ENCODE assay signal across 29 mouse cellular contexts in genomic region chr12:77928729-77929128, GRCm38 (mm10).
A peak's percentile ranks its signal among the peaks of the same experiment; 100 is the strongest.
DNase-seq lines count a peak whose midpoint lies in the region; ATAC-seq and TF ChIP-seq lines count a peak whose summit lies in the region.
"Had no signal": no experiment of that assay in that cellular context is flagged by ENCODE, and none has a peak within 500 bp of the region (broad histone marks: within the 10 kb centered on the region; RNA-seq: fewer than 3 reads in every experiment).

No protein-coding gene starts in this region.

- no peak for TF ChIP-seq CTCF in midbrain, postnatal 0 days (IDR thresholded peaks at IDR 0.05)

- 30% methylated on average over 4 of the region's 4 CpGs for WGBS in hindbrain, embryonic 15.5 days
- WGBS in hindbrain, embryonic 14.5 days = 45% methylated on average over 4 of the region's 4 CpGs
- WGBS in midbrain, postnatal 0 days = 69% methylated on average over 4 of the region's 4 CpGs
- 68% methylated on average over 4 of the region's 4 CpGs for WGBS in midbrain, embryonic 14.5 days
- 23% methylated on average over 4 of the region's 4 CpGs for WGBS in neural tube, embryonic 15.5 days

- H3K4me1 ChIP-seq in hindbrain, embryonic 15.5 days (replicated peaks) = no peaks in the 10 kb centered on the region
- H3K4me1 ChIP-seq in hindbrain, embryonic 14.5 days (replicated peaks; ENCODE audit: control insufficient read depth, insufficient read depth, low read length) = no peaks in the 10 kb centered on the region
- no peaks in the 10 kb centered on the region for H3K4me1 ChIP-seq in midbrain, postnatal 0 days (ENCODE audit: insufficient read depth, low read length)
- H3K4me1 ChIP-seq in midbrain, embryonic 14.5 days (ENCODE audit: control insufficient read depth, insufficient read depth, low read length) = no peaks in the 10 kb centered on the region
- H3K4me1 ChIP-seq in neural tube, embryonic 15.5 days = peaks cover 5% of the 10 kb centered on the region; the same call in 1 of the 2 replicates
- H3K4me1 ChIP-seq: embryonic facial prominence, embryonic 10.5 days; embryonic facial prominence, embryonic 15.5 days; forebrain, embryonic 12.5 days; liver, embryonic 15.5 days had no signal

- no peaks in the 10 kb centered on the region for H3K27me3 ChIP-seq in hindbrain, embryonic 15.5 days
- H3K27me3 ChIP-seq in hindbrain, embryonic 14.5 days (ENCODE audit: control insufficient read depth, insufficient read depth, low read length) = no peaks in the 10 kb centered on the region
- no peaks in the 10 kb centered on the region for H3K27me3 ChIP-seq in midbrain, postnatal 0 days (ENCODE audit: insufficient read depth, low read length)
- no peaks in the 10 kb centered on the region for H3K27me3 ChIP-seq in midbrain, embryonic 14.5 days (ENCODE audit: control insufficient read depth, insufficient read depth, low read length)
- no peaks in the 10 kb centered on the region for H3K27me3 ChIP-seq in neural tube, embryonic 15.5 days (replicated peaks)
- H3K27me3 ChIP-seq: embryonic facial prominence, embryonic 15.5 days; forebrain, embryonic 12.5 days; heart, embryonic 13.5 days; liver, embryonic 15.5 days; midbrain, embryonic 12.5 days had no signal

- no peak overlapping the region for H3K9ac ChIP-seq in hindbrain, embryonic 15.5 days
- H3K9ac ChIP-seq in hindbrain, embryonic 14.5 days = no peak overlapping the region
- no peak overlapping the region for H3K9ac ChIP-seq in midbrain, postnatal 0 days (replicated peaks; ENCODE audit: low read length, poor library complexity, severe bottlenecking)
- H3K9ac ChIP-seq in midbrain, embryonic 14.5 days (replicated peaks; ENCODE audit: low read length) = no peak overlapping the region
- no peak overlapping the region for H3K9ac ChIP-seq in neural tube, embryonic 15.5 days (replicated peaks)
- H3K9ac ChIP-seq: embryonic facial prominence, embryonic 15.5 days; forebrain, embryonic 12.5 days; forebrain, postnatal 0 days; heart, embryonic 13.5 days; liver, embryonic 15.5 days; midbrain, embryonic 12.5 days had no signal

- no peak overlapping the region for H3K27ac ChIP-seq in hindbrain, embryonic 15.5 days (replicated peaks)
- no peak overlapping the region for H3K27ac ChIP-seq in hindbrain, embryonic 14.5 days
- no peak overlapping the region for H3K27ac ChIP-seq in midbrain, postnatal 0 days (ENCODE audit: low read depth, low read length)
- H3K27ac ChIP-seq in midbrain, embryonic 14.5 days (replicated peaks; ENCODE audit: low read depth, low read length) = no peak overlapping the region
- no peak overlapping the region for H3K27ac ChIP-seq in neural tube, embryonic 15.5 days (replicated peaks)
- H3K27ac ChIP-seq: embryonic facial prominence, embryonic 10.5 days; embryonic facial prominence, embryonic 15.5 days; forebrain, embryonic 12.5 days; heart, embryonic 13.5 days; liver, embryonic 15.5 days; midbrain, embryonic 12.5 days had no signal

- DNase-seq in cerebellum, postnatal 10 days = peak; percentile 66 to 80
- DNase-seq in cerebellum, adult 18-20 months = no peak
- DNase-seq in hindbrain, embryonic 14.5 days (ENCODE audit: low spot score) = no peak
- peak; percentile 66 for DNase-seq in midbrain, postnatal 0 days (ENCODE audit: low spot score)
- no peak for DNase-seq in midbrain, embryonic 14.5 days
- DNase-seq in right cerebral cortex, postnatal 25 days = no peak
- DNase-seq: adrenal gland, adult 8-10 months; cerebellum, adult 11 months; forebrain, postnatal 0 days; gastrocnemius, postnatal 10 days; heart, postnatal 10 days; kidney, adult 9 months; kidney, postnatal 10 days; layer of hippocampus, postnatal 36 days; liver; lung, postnatal 36 days; retina, postnatal 1 day; spleen, adult 18-20 months; thymus, postnatal 14 days had no signal

- H3K36me3 ChIP-seq in hindbrain, embryonic 15.5 days = no peaks in the 10 kb centered on the region
- H3K36me3 ChIP-seq in hindbrain, embryonic 14.5 days (replicated peaks; ENCODE audit: control insufficient read depth, insufficient read depth) = no peaks in the 10 kb centered on the region
- H3K36me3 ChIP-seq in midbrain, postnatal 0 days (ENCODE audit: insufficient read depth, low read length) = no peaks in the 10 kb centered on the region
- no peaks in the 10 kb centered on the region for H3K36me3 ChIP-seq in midbrain, embryonic 14.5 days (ENCODE audit: control insufficient read depth, insufficient read depth, low read length)
- no peaks in the 10 kb centered on the region for H3K36me3 ChIP-seq in neural tube, embryonic 15.5 days
- H3K36me3 ChIP-seq: embryonic facial prominence, embryonic 10.5 days; embryonic facial prominence, embryonic 15.5 days; forebrain, embryonic 12.5 days; G1E; heart, embryonic 13.5 days; liver, embryonic 15.5 days; midbrain, embryonic 12.5 days had no signal

- no peak overlapping the region for H3K4me2 ChIP-seq in hindbrain, embryonic 15.5 days
- no peak overlapping the region for H3K4me2 ChIP-seq in hindbrain, embryonic 14.5 days (replicated peaks)
- H3K4me2 ChIP-seq in midbrain, postnatal 0 days (ENCODE audit: low read depth, low read length, poor library complexity, severe bottlenecking) = no peak overlapping the region
- H3K4me2 ChIP-seq in midbrain, embryonic 14.5 days (ENCODE audit: low read length) = no peak overlapping the region
- no peak overlapping the region for H3K4me2 ChIP-seq in neural tube, embryonic 15.5 days
- H3K4me2 ChIP-seq: embryonic facial prominence, embryonic 15.5 days; forebrain, embryonic 12.5 days; heart, embryonic 13.5 days; liver, embryonic 15.5 days; midbrain, embryonic 12.5 days had no signal

- no peaks in the 10 kb centered on the region for H3K9me3 ChIP-seq in hindbrain, embryonic 15.5 days
- H3K9me3 ChIP-seq in hindbrain, embryonic 14.5 days (ENCODE audit: control insufficient read depth, low read length) = no peaks in the 10 kb centered on the region
- H3K9me3 ChIP-seq in midbrain, postnatal 0 days (ENCODE audit: low read length) = no peaks in the 10 kb centered on the region
- H3K9me3 ChIP-seq in midbrain, embryonic 14.5 days (ENCODE audit: control insufficient read depth, low read length) = no peaks in the 10 kb centered on the region
- H3K9me3 ChIP-seq in neural tube, embryonic 15.5 days (replicated peaks) = no peaks in the 10 kb centered on the region
- H3K9me3 ChIP-seq: embryonic facial prominence, embryonic 10.5 days; embryonic facial prominence, embryonic 15.5 days; forebrain, embryonic 12.5 days; G1E; heart, embryonic 13.5 days; liver, embryonic 15.5 days; midbrain, embryonic 12.5 days had no signal

- H3K4me3 ChIP-seq in hindbrain, embryonic 15.5 days = no peak overlapping the region
- H3K4me3 ChIP-seq in hindbrain, embryonic 14.5 days (replicated peaks; ENCODE audit: low read length) = no peak overlapping the region
- no peak overlapping the region for H3K4me3 ChIP-seq in midbrain, postnatal 0 days (ENCODE audit: low read depth, low read length)
- no peak overlapping the region for H3K4me3 ChIP-seq in midbrain, embryonic 14.5 days (replicated peaks; ENCODE audit: low read depth, low read length)
- no peak overlapping the region for H3K4me3 ChIP-seq in neural tube, embryonic 15.5 days (replicated peaks)
- H3K4me3 ChIP-seq: embryonic facial prominence, embryonic 10.5 days; embryonic facial prominence, embryonic 15.5 days; forebrain, embryonic 12.5 days; heart, embryonic 13.5 days; liver, embryonic 15.5 days; midbrain, embryonic 12.5 days had no signal

- peak; percentile 68; the same call in 1 of the 2 replicates for ATAC-seq in hindbrain, embryonic 15.5 days (ENCODE audit: low FRiP score, low read depth)
- no peak for ATAC-seq in hindbrain, embryonic 14.5 days (ENCODE audit: low FRiP score)
- no peak for ATAC-seq in midbrain, postnatal 0 days (ENCODE audit: low FRiP score)
- ATAC-seq in midbrain, embryonic 14.5 days (ENCODE audit: low FRiP score, low TSS enrichment) = no peak
- peak; percentile 66; the same call in 1 of the 2 replicates for ATAC-seq in neural tube, embryonic 15.5 days (ENCODE audit: low FRiP score)
- ATAC-seq: forebrain, postnatal 0 days; intestine, postnatal 0 days had no signal

Comparison
In these comparisons a context has a peak if more than half of its experiments do, and no peak if none do; other contexts are left out.
1. DNase-seq: peak in cerebellum, postnatal 10 days (2 of 2) and midbrain, postnatal 0 days (single experiment); none in cerebellum, adult 18-20 months (0 of 2), hindbrain, embryonic 14.5 days (single experiment), midbrain, embryonic 14.5 days (single experiment) and right cerebral cortex, postnatal 25 days (single experiment).
2. ATAC-seq: peak in hindbrain, embryonic 15.5 days (single experiment) and neural tube, embryonic 15.5 days (single experiment); none in hindbrain, embryonic 14.5 days (single experiment), midbrain, postnatal 0 days (single experiment) and midbrain, embryonic 14.5 days (single experiment).